Comparison of ENCODE assay signal across 10 mouse cellular contexts in the genomic region with DNA sequence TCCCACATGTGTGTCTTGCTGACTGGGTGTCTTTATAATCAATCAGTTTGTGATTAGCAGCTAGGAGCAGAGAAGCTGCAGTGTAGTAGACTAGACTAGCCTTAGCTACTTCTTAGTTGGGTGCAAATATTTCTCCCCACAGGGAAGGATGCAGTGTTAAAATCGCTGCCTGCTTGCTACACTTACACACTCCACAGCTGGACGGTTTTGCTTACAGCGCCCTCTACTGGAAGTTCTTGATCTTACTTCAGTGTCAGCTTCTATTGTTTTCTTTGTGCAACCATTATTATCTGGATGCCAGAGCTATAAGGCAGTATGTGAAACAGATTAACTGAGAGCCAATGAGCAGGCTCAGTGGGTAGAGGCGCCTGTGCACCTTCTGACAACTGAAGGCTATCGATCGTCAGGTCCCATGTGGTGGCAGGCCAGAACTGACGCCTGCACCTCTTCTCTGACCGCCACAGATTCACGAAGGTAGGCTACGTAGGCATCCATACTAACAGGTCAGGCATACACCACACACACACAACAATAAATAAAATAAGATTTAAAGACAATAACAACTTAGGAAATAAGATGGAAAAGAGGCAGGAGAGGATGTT. TPM values are rescaled to one million over a fixed set of nuclear protein-coding genes. Genes with fewer than 3 reads are reported as not detected.
A peak's percentile ranks its signal among the peaks of the same experiment; 100 is the strongest.
DNase-seq lines count a peak whose midpoint lies in the region; ATAC-seq and TF ChIP-seq lines count a peak whose summit lies in the region.
"Had no signal": no experiment of that assay in that cellular context is flagged by ENCODE, and none has a peak within 500 bp of the region (broad histone marks: within the 10 kb centered on the region; RNA-seq: fewer than 3 reads in every experiment).

No protein-coding gene starts in this region.

- intact Hi-C loops in heart, postnatal 36 days (cut with DNase I), result no loop called here

- peak; percentile 62 for TF ChIP-seq CTCF in liver, embryonic 14.5 days (IDR thresholded peaks at IDR 0.05; ENCODE audit: low read depth)

- no peaks in the 10 kb centered on the region for H3K36me3 ChIP-seq in liver, embryonic 14.5 days (replicated peaks; ENCODE audit: control insufficient read depth, insufficient read depth, low read depth)

- H3K9me3 ChIP-seq in liver, embryonic 14.5 days (ENCODE audit: control insufficient read depth, low read length), result no peaks in the 10 kb centered on the region
- H3K9me3 ChIP-seq: heart, embryonic 15.5 days had no signal

- no peaks in the 10 kb centered on the region for H3K27me3 ChIP-seq in liver, embryonic 14.5 days (ENCODE audit: control insufficient read depth, insufficient read depth, low read length)
- H3K27me3 ChIP-seq: heart, embryonic 15.5 days had no signal

- no peak overlapping the region for H3K9ac ChIP-seq in liver, embryonic 14.5 days (replicated peaks)
- H3K9ac ChIP-seq: heart, embryonic 15.5 days had no signal

- no peaks in the 10 kb centered on the region for H3K4me1 ChIP-seq in liver, embryonic 14.5 days (replicated peaks; ENCODE audit: control insufficient read depth in 2 of 2, insufficient read depth in 2 of 2, low read length in 1 of 2)
- H3K4me1 ChIP-seq: heart, embryonic 15.5 days had no signal

- no peak overlapping the region for H3K27ac ChIP-seq in liver, embryonic 14.5 days
- H3K27ac ChIP-seq: heart, embryonic 15.5 days had no signal

- no peak overlapping the region for H3K4me3 ChIP-seq in liver, embryonic 14.5 days (ENCODE audit: insufficient read depth in 1 of 2, low read depth in 2 of 2, low read length in 2 of 2)
- H3K4me3 ChIP-seq: heart, embryonic 15.5 days; myocyte had no signal

- no peak for TF ChIP-seq EP300 in liver, embryonic 14.5 days (IDR thresholded peaks at IDR 0.05; ENCODE audit: low read depth)

- WGBS in liver, embryonic 14.5 days (ENCODE audit: insufficient replicate concordance), result 60% methylated on average over 10 of the region's 10 CpGs

- H3K4me2 ChIP-seq in liver, embryonic 14.5 days (ENCODE audit: low read depth), result no peak overlapping the region
- H3K4me2 ChIP-seq: heart, embryonic 15.5 days had no signal

- ATAC-seq in liver, embryonic 14.5 days (ENCODE audit: insufficient read depth), result peak; percentile 48; the same call in 1 of the 2 replicates

- peak; percentile 23 for DNase-seq in adrenal gland, postnatal 10 days
- DNase-seq in adrenal gland, adult 8-10 months, result no peak
- DNase-seq in 3T3-L1 (ENCODE audit: low read depth, low spot score), result peak; percentile 66
- peak; percentile 72 for DNase-seq in brain, adult 2 months (ENCODE audit: low read depth, low spot score)
- DNase-seq in frontal cortex, adult 2 months (ENCODE audit: extremely low spot score in 1 of 2, low spot score in 1 of 2), result peak; percentile 29 to 70
- DNase-seq in liver, embryonic 14.5 days (ENCODE audit: low read depth in 3 of 3, low spot score in 3 of 3), result peak in 2 of 3 experiments; percentile 10 to 24
- DNase-seq in retina, postnatal 1 day, result peak; percentile 68
- no peak for DNase-seq in heart, postnatal 36 days

RNA-seq across cellular contexts. Expression of gene Ccdc59, which starts 6.1 kb away (rescaled TPM):
- total RNA-seq in adrenal gland, postnatal 10 days (2021), result 10 to 100 TPM; 18.2 to 20.1 TPM
- total RNA-seq in adrenal gland, adult 8-10 months (2022), result 10 to 100 TPM; 17.0 to 24.2 (median 21.6) TPM
- polyA plus RNA-seq in frontal cortex, adult 2 months (2012; rRNA removed), result 24.1 and 26.9 TPM in 2 replicates
- 4.3 and 9.4 TPM in 2 replicates for polyA plus RNA-seq in liver, embryonic 14.5 days (2012; rRNA removed)
- polyA plus RNA-seq in liver, embryonic 14.5 days (2014; fragmentation: Nextera tagmentation; extraction: Ambion mirVana), result 21.3 TPM in 2 replicates
- 10 to 100 TPM; 10.2 to 10.6 TPM for total RNA-seq in heart, postnatal 36 days (2021)

RNA-seq across cellular contexts. Expression of gene Mettl25, which starts 6.5 kb away (rescaled TPM):
- total RNA-seq in adrenal gland, postnatal 10 days (2021), result 10 to 100 TPM in 1 of 2 experiments, 1 to 10 TPM in 1; 7.2 to 11.0 TPM
- total RNA-seq in adrenal gland, adult 8-10 months (2022), result 10 to 100 TPM in 1 of 4 experiments, 1 to 10 TPM in 3; 7.8 to 11.1 (median 9.0) TPM
- 11.8 and 12.0 TPM in 2 replicates for polyA plus RNA-seq in frontal cortex, adult 2 months (2012; rRNA removed)
- 1.5 and 3.4 TPM in 2 replicates for polyA plus RNA-seq in liver, embryonic 14.5 days (2012; rRNA removed)
- 4.7 and 5.4 TPM in 2 replicates for polyA plus RNA-seq in liver, embryonic 14.5 days (2014; fragmentation: Nextera tagmentation; extraction: Ambion mirVana)
- total RNA-seq in heart, postnatal 36 days (2021), result 1 to 10 TPM; 5.1 TPM

Comparison
In these comparisons a context has a peak if more than half of its experiments do, and no peak if none do; other contexts are left out.
1. DNase-seq: peak in adrenal gland, postnatal 10 days (single experiment), 3T3-L1 (single experiment), brain, adult 2 months (single experiment), frontal cortex, adult 2 months (2 of 2), liver, embryonic 14.5 days (2 of 3) and retina, postnatal 1 day (single experiment); none in adrenal gland, adult 8-10 months (single experiment) and heart, postnatal 36 days (0 of 2).